Mouse (Mus musculus) heart, postnatal 0 days (tissue): Measurements from ENCODE around the gene Mbnl2. TPM values are rescaled to one million over a fixed set of nuclear protein-coding genes. Genes with fewer than 3 reads are reported as not detected.

ENCODE experiments used
- ATAC-seq: fragments of 200-750 bp; cut with Nextera tagmentation; 2 replicates; pipeline ENCODE4 v1.8.0; 2017; ENCODE audit warnings: low read depth, moderate number of reproducible peaks, moderate library complexity; ENCODE audit not compliant: insufficient read depth
- DNase-seq: peaks from one replicate; pipeline ENCODE4 v3.0.0-alpha.2; 2016; ENCODE audit warnings: low spot score
- H3K27ac ChIP-seq: fragments of 300-500 bp; sonication (generic); 2 replicates; pipeline ENCODE4 v1.5.1; 2014; ENCODE audit warnings: low read depth, mild to moderate bottlenecking
- H3K27me3 ChIP-seq: fragments of 300-500 bp; sonication (generic); 2 replicates; pipeline ENCODE4 v1.6.1; 2014; ENCODE audit warnings: low read length, mixed read lengths; ENCODE audit not compliant: control insufficient read depth, insufficient read depth
- H3K36me3 ChIP-seq: fragments of 300-500 bp; sonication (generic); replicated peaks from 2 replicates; pipeline ENCODE4 v1.6.1; 2014; ENCODE audit warnings: low read length, mixed read lengths; ENCODE audit not compliant: control insufficient read depth, insufficient read depth
- H3K4me1 ChIP-seq: fragments of 300-500 bp; sonication (generic); 2 replicates; pipeline ENCODE4 v1.6.1; 2014; ENCODE audit warnings: antibody characterized with exemption; ENCODE audit not compliant: control insufficient read depth, insufficient read depth
- H3K4me2 ChIP-seq: fragments of 300-500 bp; sonication (generic); 2 replicates; pipeline ENCODE4 v1.6.1; 2014; ENCODE audit warnings: low read depth, mild to moderate bottlenecking, low read length, moderate library complexity
- H3K4me3 ChIP-seq: fragments of 300-500 bp; sonication (generic); 2 replicates; pipeline ENCODE4 v1.5.1; 2014; ENCODE audit warnings: low read depth, low read length
- H3K9ac ChIP-seq: fragments of 300-500 bp; sonication (generic); replicated peaks from 2 replicates; pipeline ENCODE4 v1.6.1; 2014; ENCODE audit warnings: low read depth, low read length, mixed read lengths
- H3K9me3 ChIP-seq: fragments of 300-500 bp; sonication (generic); replicated peaks from 2 replicates; pipeline ENCODE4 v1.6.1; 2016; ENCODE audit warnings: low read length; ENCODE audit not compliant: control insufficient read depth
- CTCF ChIP-seq: IDR thresholded peaks from 2 replicates; pipeline ENCODE4 v1.5.1; 2016; ENCODE audit warnings: antibody characterized with exemption, control low read depth, low read depth
- EP300 ChIP-seq: IDR thresholded peaks from 2 replicates; pipeline ENCODE4 v1.6.1; 2016; ENCODE audit warnings: antibody characterized with exemption, low read depth
- WGBS: fragments of 180-500 bp; shearing (Covaris S2); extraction: QIAGEN DNeasy Blood & Tissue Kit; methylation state at CpG from one replicate; pipeline ENCODE4 v1.1.7; 2014; 5-methylcytosine and 5-hydroxymethylcytosine counted together
- polyA plus RNA-seq: library from polyadenylated mRNA; unstranded; fragments of >200 nt; fragmentation: Nextera tagmentation; extraction: Ambion mirVana; gene quantifications from 2 replicates; pipeline ENCODE4 v1.2.1, GENCODE M21; 2015
- total RNA-seq: library from RNA; depleted of rRNA; stranded (reverse); fragments of >200 nt; gene quantifications from 2 replicates; pipeline ENCODE4 v1.2.3, GENCODE M21; 2014; ENCODE audit warnings: low replicate concordance

Gene Mbnl2
- total and polyA plus RNA-seq, 2 experiments from 2014 or later: 137 to 288 TPM

DNA sequence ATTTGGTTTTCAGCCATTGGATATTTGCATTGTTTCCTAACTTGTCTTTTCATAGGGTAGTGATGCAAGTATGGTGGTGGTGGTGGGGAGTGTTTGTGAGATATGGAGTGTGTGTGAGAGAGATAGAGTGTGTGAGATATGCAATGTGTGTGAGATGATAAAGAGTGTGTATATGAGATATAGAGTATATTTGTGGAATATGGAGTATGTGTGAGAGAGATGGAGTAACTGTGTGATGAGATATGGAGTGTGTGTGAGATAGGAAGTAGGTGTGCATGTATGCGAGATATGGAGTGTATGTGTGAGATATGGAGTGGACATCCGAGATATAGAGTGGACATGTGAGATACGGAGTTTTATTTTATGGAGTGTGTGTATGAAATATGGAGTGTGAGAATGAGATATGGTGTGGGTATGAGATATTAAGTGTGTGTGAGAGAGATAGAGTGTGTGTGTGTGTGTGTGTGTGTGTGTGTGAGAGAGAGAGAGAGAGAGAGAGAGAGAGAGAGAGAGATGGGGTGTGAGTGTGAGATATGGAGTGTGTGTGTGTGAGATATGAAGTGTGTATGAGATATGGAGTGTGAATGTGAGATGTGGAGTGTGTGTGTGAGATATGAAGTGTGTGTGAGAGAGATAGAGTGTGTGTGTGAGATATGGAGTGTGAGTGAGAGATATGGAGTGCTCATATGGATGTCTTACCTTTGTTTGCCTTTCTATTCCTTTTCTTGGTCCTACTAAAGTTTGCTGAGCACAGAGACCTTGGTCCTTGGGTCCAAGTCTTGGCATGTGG is 188.7 kb downstream of the Mbnl2 start:
- no peak overlapping the region for H3K4me3 ChIP-seq
- WGBS: 71% methylated on average over 3 of the region's 3 CpGs
- no peak overlapping the region for H3K27ac ChIP-seq
- DNase-seq: no peak
- H3K4me2 ChIP-seq: no peak overlapping the region
- no peaks in the 10 kb centered on the region for H3K36me3 ChIP-seq
- H3K9me3 ChIP-seq: no peaks in the 10 kb centered on the region
- ATAC-seq: no peak
- no peaks in the 10 kb centered on the region for H3K4me1 ChIP-seq
- no peaks in the 10 kb centered on the region for H3K27me3 ChIP-seq
- TF ChIP-seq CTCF (no peak), EP300 (no peak)
- no peak overlapping the region for H3K9ac ChIP-seq

DNA sequence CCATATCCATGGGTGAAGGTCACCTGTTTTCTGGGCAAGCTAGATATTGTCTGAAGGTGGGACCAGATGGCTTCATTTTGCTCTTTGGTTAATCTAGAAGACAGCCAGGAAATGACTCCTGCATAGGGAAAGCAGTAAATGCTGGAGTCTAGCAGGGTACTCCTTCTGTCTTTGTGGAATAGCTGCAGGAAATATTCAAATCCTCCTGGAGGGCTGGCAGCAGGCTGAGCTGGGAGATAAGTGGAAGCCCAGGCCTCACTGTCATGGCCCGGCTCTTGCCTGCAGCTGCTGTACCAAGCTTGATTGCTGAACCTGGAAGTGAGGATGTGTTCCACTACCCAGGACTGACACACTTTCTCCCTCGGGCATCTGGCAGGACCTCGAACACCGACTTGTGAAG is 191.3 kb downstream of the Mbnl2 start:
- H3K4me3 ChIP-seq: no peak overlapping the region
- DNase-seq: no peak
- H3K4me2 ChIP-seq: no peak overlapping the region

DNA sequence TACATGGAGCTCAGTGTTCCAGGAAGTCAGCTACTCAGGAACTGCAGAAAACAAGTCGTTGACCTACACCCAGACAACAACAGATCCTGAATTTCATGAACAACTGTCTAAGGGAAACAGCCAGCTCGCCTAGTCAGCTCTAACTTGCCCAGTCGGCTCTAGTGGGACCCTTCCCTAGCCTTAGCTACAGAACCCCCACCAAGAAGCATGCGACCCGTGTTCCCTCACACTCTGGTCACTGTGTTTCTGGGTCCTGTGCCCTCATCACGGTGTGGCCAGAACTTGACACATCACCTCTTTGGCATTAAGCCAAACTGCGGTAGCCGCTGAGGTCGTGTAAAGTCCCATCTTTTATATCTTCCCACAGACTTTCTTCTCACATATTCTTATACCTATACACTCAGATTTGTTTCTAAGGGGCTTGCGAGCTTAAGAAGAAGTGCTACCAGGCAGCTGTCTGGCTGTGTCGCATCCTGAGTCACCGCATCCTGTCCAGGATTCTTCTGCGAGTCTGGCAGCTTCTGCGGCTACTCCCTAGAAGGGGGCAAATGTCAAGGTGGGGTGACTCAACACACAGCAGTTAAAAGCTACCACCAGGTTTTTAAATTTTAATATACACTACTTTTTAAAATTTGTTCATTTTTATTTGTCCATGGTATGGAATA is 193.8 kb downstream of the Mbnl2 start:
- Histone ChIP-seq H3K27ac (no peak overlapping the region), H3K36me3 (no peaks in the 10 kb centered on the region), H3K9me3 (no peaks in the 10 kb centered on the region), H3K4me2 (no peak overlapping the region), H3K4me1 (no peaks in the 10 kb centered on the region), H3K27me3 (no peaks in the 10 kb centered on the region), H3K4me3 (no peak overlapping the region), H3K9ac (no peak overlapping the region)
- DNase-seq (no peak), ATAC-seq (no peak)
- WGBS: 69% methylated on average over 14 of the region's 14 CpGs
- TF ChIP-seq CTCF (no peak), EP300 (no peak)

More for the DNA sequence above, 191.3 kb downstream of the Mbnl2 start:
- Histone ChIP-seq H3K4me1 (no peaks in the 10 kb centered on the region), H3K27me3 (no peaks in the 10 kb centered on the region), H3K36me3 (no peaks in the 10 kb centered on the region), H3K9ac (no peak overlapping the region), H3K27ac (no peak overlapping the region), H3K9me3 (no peaks in the 10 kb centered on the region)
- ATAC-seq: no peak
- WGBS: 68% methylated on average over 4 of the region's 4 CpGs
- TF ChIP-seq EP300 (no peak), CTCF (no peak)

DNA sequence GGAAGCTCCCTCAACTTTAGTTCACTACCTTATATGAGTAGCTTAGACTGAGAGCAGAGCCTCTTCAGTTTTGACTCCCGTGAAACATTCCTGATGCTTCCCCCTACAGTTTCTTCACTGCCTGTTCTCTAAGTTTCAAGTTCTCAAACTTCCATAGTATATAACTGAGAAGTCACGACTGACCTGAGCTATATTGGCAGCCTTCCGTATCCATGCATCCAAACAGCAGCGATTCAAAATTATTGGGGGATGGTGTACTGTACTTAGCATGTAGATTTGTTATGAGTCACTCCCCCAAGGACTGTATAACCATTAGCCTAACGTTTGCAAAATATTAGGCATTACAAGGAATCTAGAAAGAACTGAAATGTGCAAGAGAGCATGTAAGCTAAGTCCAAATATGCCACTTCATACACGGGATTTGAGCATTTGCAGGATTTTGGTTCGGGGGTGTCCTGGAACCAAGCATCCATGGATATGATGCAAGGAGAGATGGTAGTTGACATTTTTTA is 200.8 kb downstream of the Mbnl2 start:
- Histone ChIP-seq H3K9ac (peak overlapping the region; percentile 84; the same call in 1 of the 2 replicates), H3K36me3 (no peaks in the 10 kb centered on the region), H3K27ac (no peak overlapping the region), H3K4me2 (peak overlapping the region; percentile 86), H3K9me3 (no peaks in the 10 kb centered on the region), H3K27me3 (no peaks in the 10 kb centered on the region), H3K4me3 (no peak overlapping the region), H3K4me1 (peaks cover 5% of the 10 kb centered on the region)
- 63% methylated on average over 7 of the region's 7 CpGs for WGBS
- DNase-seq (no peak), ATAC-seq (no peak)
- TF ChIP-seq CTCF (no peak), EP300 (no peak)

DNA sequence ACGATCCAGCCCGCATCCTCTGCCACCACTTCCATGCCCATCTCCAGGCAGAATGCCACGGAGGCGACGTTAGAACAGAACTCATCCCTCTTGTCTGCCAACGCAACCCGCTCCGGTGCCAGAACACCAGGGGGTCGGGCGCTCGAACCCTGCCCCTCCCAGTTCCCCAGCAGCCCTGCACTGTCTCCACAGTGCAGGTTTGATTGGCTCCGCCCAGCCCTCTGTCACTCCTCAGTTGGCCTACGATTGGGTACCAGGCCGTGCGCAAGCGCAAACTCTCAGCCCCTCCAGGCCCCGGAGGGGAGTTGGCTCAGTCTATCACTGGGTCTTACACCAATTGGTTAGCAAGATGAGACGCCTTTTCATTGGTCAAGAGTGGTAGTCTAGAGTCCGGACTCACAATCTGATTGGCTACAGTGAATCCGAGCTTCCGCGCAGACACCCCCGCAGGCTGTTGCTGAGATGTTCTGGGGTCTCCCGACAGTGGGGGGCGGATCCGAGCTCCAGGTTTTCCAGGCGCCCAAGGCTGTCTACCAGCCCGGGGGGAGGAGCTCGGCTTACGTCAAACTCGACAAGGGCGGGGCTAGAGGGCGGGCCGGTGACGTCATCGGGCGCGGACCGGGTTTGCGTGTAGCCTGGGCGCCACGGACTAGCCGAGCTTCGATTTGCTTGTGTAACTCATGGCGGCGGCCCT is 202.0 kb downstream of the Mbnl2 start:
- peak overlapping the region; percentile 86 for H3K4me2 ChIP-seq
- TF ChIP-seq EP300 (peak; percentile 85), CTCF (no peak)
- H3K27ac ChIP-seq: peak overlapping the region; percentile 93
- H3K4me3 ChIP-seq: peak overlapping the region; percentile 72
- peaks cover 5% of the 10 kb centered on the region for H3K4me1 ChIP-seq
- H3K36me3 ChIP-seq: no peaks in the 10 kb centered on the region
- DNase-seq: peak; percentile 100
- no peaks in the 10 kb centered on the region for H3K9me3 ChIP-seq
- H3K27me3 ChIP-seq: no peaks in the 10 kb centered on the region
- peak; percentile 90 for ATAC-seq
- WGBS: under 1% methylated on average over 46 of the region's 46 CpGs
- H3K9ac ChIP-seq: peak overlapping the region; percentile 84
